Mouse (Mus musculus) liver, embryonic 16.5 days (tissue): ENCODE data around the gene Acad8. TPM values are rescaled to one million over a fixed set of nuclear protein-coding genes. Genes with fewer than 3 reads are reported as not detected.

Experiments
- ATAC-seq: fragments of 200-750 bp; cut with Nextera tagmentation; 2 replicates; pipeline ENCODE4 v1.8.0; 2017; ENCODE audit warnings: low read depth, mild to moderate bottlenecking, moderate number of reproducible peaks, moderate library complexity
- H3K27ac ChIP-seq: fragments of 300-500 bp; sonication (generic); 2 replicates; pipeline ENCODE4 v1.5.1; 2014; ENCODE audit warnings: mild to moderate bottlenecking, low read length
- H3K27me3 ChIP-seq: fragments of 300-500 bp; sonication (generic); 2 replicates; pipeline ENCODE4 v1.6.1; 2014; ENCODE audit warnings: low read depth, low read length, mixed read lengths; ENCODE audit not compliant: control insufficient read depth, insufficient read depth
- H3K36me3 ChIP-seq: fragments of 300-500 bp; sonication (generic); 2 replicates; pipeline ENCODE4 v1.6.1; 2014; ENCODE audit warnings: mild to moderate bottlenecking; ENCODE audit not compliant: control insufficient read depth, insufficient read depth
- H3K4me1 ChIP-seq: fragments of 300-500 bp; sonication (generic); 2 replicates; pipeline ENCODE4 v1.6.1; 2014; ENCODE audit warnings: low read depth, low read length, mixed read lengths; ENCODE audit not compliant: control insufficient read depth
- H3K4me2 ChIP-seq: fragments of 300-500 bp; sonication (generic); 2 replicates; pipeline ENCODE4 v1.6.1; 2014; ENCODE audit warnings: low read depth, low read length, mixed read lengths
- H3K4me3 ChIP-seq: fragments of 300-500 bp; sonication (generic); 2 replicates; pipeline ENCODE4 v1.5.1; 2014; ENCODE audit warnings: low read depth, mild to moderate bottlenecking, low read length
- H3K9ac ChIP-seq: fragments of 300-500 bp; sonication (generic); 2 replicates; pipeline ENCODE4 v1.6.1; 2014; ENCODE audit warnings: low read depth, low read length
- H3K9me3 ChIP-seq: fragments of 300-500 bp; sonication (generic); replicated peaks from 2 replicates; pipeline ENCODE4 v1.6.1; 2016; ENCODE audit warnings: low read length; ENCODE audit not compliant: control insufficient read depth
- WGBS: fragments of 180-500 bp; shearing (Covaris S2); extraction: QIAGEN DNeasy Blood & Tissue Kit; methylation state at CpG from one replicate; pipeline ENCODE4 v1.1.7; 2014; ENCODE audit not compliant: insufficient replicate concordance; 5-methylcytosine and 5-hydroxymethylcytosine counted together
- polyA plus RNA-seq: library from polyadenylated mRNA; unstranded; fragments of >200 nt; fragmentation: Nextera tagmentation; extraction: Ambion mirVana; gene quantifications from 2 replicates; pipeline ENCODE4 v1.2.1, GENCODE M21; 2015

The Acad8 gene
- polyA plus RNA-seq, 1 experiment from 2014 or later, result 14.5 TPM

- no peak overlapping the region for H3K27ac ChIP-seq
- H3K36me3 ChIP-seq, result peaks cover 8% of the 10 kb centered on the region
- no peak overlapping the region for H3K9ac ChIP-seq
- H3K4me2 ChIP-seq, result no peak overlapping the region
- ATAC-seq, result no peak
- no peaks in the 10 kb centered on the region for H3K9me3 ChIP-seq
- H3K4me3 ChIP-seq, result no peak overlapping the region
- no peaks in the 10 kb centered on the region for H3K27me3 ChIP-seq
- H3K4me1 ChIP-seq, result no peaks in the 10 kb centered on the region
- 79% methylated on average over 4 of the region's 4 CpGs for WGBS
These were observed 12.2 kb upstream of the Acad8 start for GRCm38 (mm10) chr9:27011572-27011971.

DNA sequence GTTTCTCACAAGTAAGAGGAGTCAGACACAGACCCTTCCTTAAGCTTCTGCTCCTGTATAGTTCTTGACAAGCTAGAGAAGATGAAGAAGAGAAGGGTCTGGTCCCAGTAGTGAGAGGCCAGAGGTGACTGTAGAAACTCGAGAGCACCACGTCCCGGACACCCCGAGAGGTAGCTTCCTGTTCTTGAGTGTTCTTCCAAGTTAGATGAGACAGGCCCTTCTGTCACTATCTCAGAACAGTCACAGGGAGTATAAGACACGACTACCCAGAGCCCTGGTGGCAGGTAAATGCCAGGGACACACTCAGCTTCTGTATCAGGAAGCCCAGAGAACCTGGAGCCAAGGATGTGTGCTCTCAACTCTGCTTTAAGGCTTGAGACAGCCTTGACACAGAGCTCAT, 9.9 kb upstream of the Acad8 start:
- ATAC-seq, result no peak
- Histone ChIP-seq H3K4me3 (no peak overlapping the region), H3K9me3 (no peaks in the 10 kb centered on the region), H3K27ac (no peak overlapping the region), H3K27me3 (no peaks in the 10 kb centered on the region), H3K4me1 (no peaks in the 10 kb centered on the region), H3K36me3 (peaks cover 17% of the 10 kb centered on the region), H3K4me2 (no peak overlapping the region), H3K9ac (no peak overlapping the region)
- 76% methylated on average over 5 of the region's 5 CpGs for WGBS

- H3K27me3 ChIP-seq, result no peaks in the 10 kb centered on the region
- H3K9ac ChIP-seq, result no peak overlapping the region
- H3K4me1 ChIP-seq, result no peaks in the 10 kb centered on the region
- H3K4me3 ChIP-seq, result no peak overlapping the region
- no peak overlapping the region for H3K27ac ChIP-seq
- H3K4me2 ChIP-seq, result no peak overlapping the region
- ATAC-seq, result no peak
- no peaks in the 10 kb centered on the region for H3K9me3 ChIP-seq
- H3K36me3 ChIP-seq, result peaks cover 16% of the 10 kb centered on the region
- 75% methylated on average over 5 of the region's 5 CpGs for WGBS
These were observed 7.5 kb upstream of the Acad8 start for GRCm38 (mm10) chr9:27006866-27007265.

DNA sequence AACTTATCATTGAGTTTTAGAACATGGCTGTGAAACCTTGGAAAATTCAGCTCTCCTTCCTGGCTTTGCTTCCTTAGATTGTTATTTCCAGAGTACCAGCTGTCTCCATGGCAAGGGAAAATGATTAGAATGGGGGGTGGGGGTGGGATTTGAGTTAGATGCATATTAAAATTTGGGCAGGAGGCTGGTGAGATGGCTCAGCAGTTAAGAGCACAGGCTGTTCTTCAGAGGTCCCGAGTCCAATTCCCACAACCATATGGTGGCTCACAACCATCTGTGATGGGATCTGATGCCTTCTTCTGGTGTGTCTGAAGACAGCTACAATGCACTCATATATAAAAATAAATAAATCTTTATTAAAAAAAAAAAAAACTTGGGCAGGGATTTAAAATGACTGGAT, 6.6 kb upstream of the Acad8 start:
- no peak for ATAC-seq
- H3K9ac ChIP-seq, result no peak overlapping the region
- peaks cover 4% of the 10 kb centered on the region; the same call in 1 of the 2 replicates for H3K4me1 ChIP-seq
- WGBS, result 78% methylated on average over 1 of the region's 1 CpGs
- H3K4me2 ChIP-seq, result no peak overlapping the region
- H3K4me3 ChIP-seq, result no peak overlapping the region
- no peaks in the 10 kb centered on the region for H3K27me3 ChIP-seq
- no peaks in the 10 kb centered on the region for H3K9me3 ChIP-seq
- H3K27ac ChIP-seq, result no peak overlapping the region
- peaks cover 13% of the 10 kb centered on the region for H3K36me3 ChIP-seq

GRCm38 (mm10) chr9:27005231-27005630, 5.9 kb upstream of the Acad8 start:
- ATAC-seq, result no peak
- Histone ChIP-seq H3K9me3 (no peaks in the 10 kb centered on the region), H3K27me3 (no peaks in the 10 kb centered on the region), H3K4me3 (no peak overlapping the region), H3K36me3 (peaks cover 12% of the 10 kb centered on the region), H3K9ac (no peak overlapping the region), H3K4me1 (peaks cover 11% of the 10 kb centered on the region), H3K27ac (no peak overlapping the region), H3K4me2 (no peak overlapping the region)
- 76% methylated on average over 3 of the region's 3 CpGs for WGBS

- peak overlapping the region; percentile 34; the same call in 1 of the 2 replicates for H3K27ac ChIP-seq
- H3K4me1 ChIP-seq, result peaks cover 19% of the 10 kb centered on the region
- peak overlapping the region; percentile 73 for H3K4me3 ChIP-seq
- H3K4me2 ChIP-seq, result peak overlapping the region; percentile 90
- no peaks in the 10 kb centered on the region for H3K9me3 ChIP-seq
- H3K27me3 ChIP-seq, result no peaks in the 10 kb centered on the region
- WGBS, result 1% methylated on average over 29 of the region's 29 CpGs
- H3K36me3 ChIP-seq, result peaks cover 3% of the 10 kb centered on the region; the same call in 1 of the 2 replicates
- ATAC-seq, result peak; percentile 15
- H3K9ac ChIP-seq, result peak overlapping the region; percentile 81
These were observed 501 bp downstream of the Acad8 start for GRCm38 (mm10) chr9:26998669-26999460.

DNA sequence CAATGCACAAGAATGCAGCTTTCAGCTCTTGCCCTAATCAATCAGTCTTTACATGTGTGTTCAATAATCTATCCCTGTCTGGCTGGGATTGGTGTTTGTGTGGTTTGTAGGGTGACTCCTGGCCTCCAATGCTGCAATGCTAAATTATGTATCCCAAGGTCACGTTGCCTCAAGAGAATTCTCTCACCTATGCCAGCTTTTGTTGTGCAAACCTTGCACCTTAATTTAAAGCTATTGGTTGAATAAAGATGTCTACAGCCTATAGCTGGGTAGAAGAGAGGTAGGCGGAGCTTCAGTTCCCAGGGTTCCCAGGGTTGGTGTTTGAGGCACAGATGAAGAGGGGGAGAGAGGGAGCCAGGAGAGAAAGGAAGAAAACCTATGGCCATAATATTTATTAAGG, 1.9 kb downstream of the Acad8 start:
- no peak for ATAC-seq
- Histone ChIP-seq H3K27me3 (no peaks in the 10 kb centered on the region), H3K27ac (no peak overlapping the region), H3K4me3 (no peak overlapping the region), H3K4me2 (no peak overlapping the region), H3K36me3 (no peaks in the 10 kb centered on the region), H3K9me3 (no peaks in the 10 kb centered on the region), H3K9ac (no peak overlapping the region), H3K4me1 (peaks cover 19% of the 10 kb centered on the region)
- 85% methylated on average over 2 of the region's 2 CpGs for WGBS

GRCm38 (mm10) chr9:26997062-26997461, 2.3 kb downstream of the Acad8 start:
- Histone ChIP-seq H3K36me3 (no peaks in the 10 kb centered on the region), H3K9me3 (no peaks in the 10 kb centered on the region), H3K27ac (no peak overlapping the region), H3K4me2 (no peak overlapping the region), H3K4me3 (no peak overlapping the region), H3K27me3 (no peaks in the 10 kb centered on the region), H3K9ac (no peak overlapping the region), H3K4me1 (peaks cover 19% of the 10 kb centered on the region)
- 50% methylated on average over 3 of the region's 3 CpGs for WGBS
- ATAC-seq, result no peak

DNA sequence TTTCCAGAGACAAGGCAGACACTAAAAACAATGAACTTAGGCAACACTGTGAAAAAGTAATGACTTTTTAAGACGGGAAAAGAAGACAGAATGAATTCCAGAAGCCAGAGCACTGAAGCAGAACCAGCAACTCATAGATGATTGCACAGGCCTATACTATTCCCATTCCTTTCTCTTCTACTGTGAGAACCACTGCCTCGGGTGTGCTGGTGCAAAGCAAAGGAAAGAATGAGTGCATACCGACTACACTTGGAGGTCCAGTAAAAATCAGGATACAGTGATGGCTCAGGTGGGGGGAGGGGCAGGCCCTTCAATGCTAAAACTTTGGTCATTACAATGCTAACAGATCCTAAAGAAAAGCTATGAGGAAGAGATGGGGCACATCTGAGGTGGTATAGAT, 5.5 kb downstream of the Acad8 start:
- ATAC-seq, result no peak
- Histone ChIP-seq H3K27me3 (no peaks in the 10 kb centered on the region), H3K4me2 (no peak overlapping the region), H3K4me1 (peaks cover 3% of the 10 kb centered on the region), H3K27ac (no peak overlapping the region), H3K36me3 (no peaks in the 10 kb centered on the region; the same call in 1 of the 2 replicates), H3K9me3 (no peaks in the 10 kb centered on the region), H3K9ac (no peak overlapping the region), H3K4me3 (no peak overlapping the region)
- WGBS, result 61% methylated on average over 3 of the region's 3 CpGs
